ENCODE assay signal across 12 mouse cellular contexts in the genomic region with DNA sequence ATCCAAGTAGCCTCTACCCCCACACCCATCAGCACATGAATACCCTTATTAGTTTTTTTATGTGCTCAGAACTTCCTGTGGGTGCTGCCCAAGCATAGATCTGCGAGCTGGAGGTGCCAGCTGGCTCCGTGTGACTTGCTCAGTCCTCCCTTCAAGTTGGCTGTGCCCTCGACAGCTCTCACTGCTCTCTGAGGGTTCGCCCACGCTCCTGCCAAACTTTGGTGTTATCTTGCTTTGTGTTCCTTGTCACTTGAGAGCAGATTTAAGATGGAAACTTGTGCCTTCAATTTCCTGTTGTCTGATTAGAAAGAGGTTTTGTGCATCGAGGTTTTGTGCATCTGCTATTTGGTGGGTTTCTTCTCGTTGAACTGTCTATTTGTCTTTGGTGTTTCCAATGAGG.
DNase-seq lines count a peak whose midpoint lies in the region; ATAC-seq and TF ChIP-seq lines count a peak whose summit lies in the region.
"Had no signal": no experiment of that assay in that cellular context is flagged by ENCODE, and none has a peak within 500 bp of the region (broad histone marks: within the 10 kb centered on the region; RNA-seq: fewer than 3 reads in every experiment).

No protein-coding gene starts in this region.

- no peak for TF ChIP-seq CTCF in brain, embryonic 14.5 days (IDR thresholded peaks at IDR 0.05; ENCODE audit: borderline replicate concordance, extremely low read depth, insufficient read depth, insufficient read length)

- WGBS in forebrain, embryonic 13.5 days: 75% methylated on average over 7 of the region's 7 CpGs

- H3K27ac ChIP-seq in forebrain, embryonic 13.5 days: no peak overlapping the region
- H3K27ac ChIP-seq: limb, embryonic 12.5 days; midbrain, embryonic 12.5 days had no signal

- peak overlapping the region; percentile 38 for H3K4me3 ChIP-seq in megakaryocyte, embryonic 14.5 days (replicated peaks)
- H3K4me3 ChIP-seq in forebrain, embryonic 13.5 days: no peak overlapping the region
- H3K4me3 ChIP-seq: limb, embryonic 12.5 days; midbrain, embryonic 12.5 days had no signal

- no peaks in the 10 kb centered on the region for H3K36me3 ChIP-seq in megakaryocyte, embryonic 14.5 days (replicated peaks; ENCODE audit: low read length)
- H3K36me3 ChIP-seq in forebrain, embryonic 13.5 days (ENCODE audit: poor library complexity, severe bottlenecking): no peaks in the 10 kb centered on the region
- H3K36me3 ChIP-seq: limb, embryonic 12.5 days; midbrain, embryonic 12.5 days had no signal

- no peak overlapping the region for H3K4me2 ChIP-seq in forebrain, embryonic 13.5 days
- H3K4me2 ChIP-seq: limb, embryonic 12.5 days; midbrain, embryonic 12.5 days had no signal

- H3K9ac ChIP-seq in forebrain, embryonic 13.5 days: no peak overlapping the region
- H3K9ac ChIP-seq: limb, embryonic 12.5 days; midbrain, embryonic 12.5 days had no signal

- ATAC-seq in megakaryocyte, adult 5-6 weeks (ENCODE audit: poor library complexity, severe bottlenecking): no peak
- ATAC-seq in forebrain, embryonic 13.5 days: no peak

- intact Hi-C loops in heart, postnatal 14 days (cut with DNase I): no loop called here

- peaks cover 48% of the 10 kb centered on the region for H3K4me1 ChIP-seq in megakaryocyte, embryonic 14.5 days
- peaks cover 24% of the 10 kb centered on the region for H3K4me1 ChIP-seq in forebrain, embryonic 13.5 days

- no peaks in the 10 kb centered on the region for H3K27me3 ChIP-seq in megakaryocyte, embryonic 14.5 days (replicated peaks)
- H3K27me3 ChIP-seq in forebrain, embryonic 13.5 days: no peaks in the 10 kb centered on the region
- H3K27me3 ChIP-seq: limb, embryonic 12.5 days; midbrain, embryonic 12.5 days had no signal

- no peak for TF ChIP-seq POLR2A in brain, embryonic 14.5 days (IDR thresholded peaks at IDR 0.05; ENCODE audit: borderline replicate concordance, extremely low read depth, insufficient read depth, insufficient read length, poor library complexity, severe bottlenecking)

- H3K9me3 ChIP-seq in megakaryocyte, embryonic 14.5 days: no peaks in the 10 kb centered on the region
- no peaks in the 10 kb centered on the region for H3K9me3 ChIP-seq in forebrain, embryonic 13.5 days (replicated peaks)
- H3K9me3 ChIP-seq: limb, embryonic 12.5 days; midbrain, embryonic 12.5 days had no signal

- DNase-seq in brain, embryonic 14.5 days (ENCODE audit: low read depth): peak; percentile 40
- DNase-seq in heart, postnatal 14 days: peak; percentile 35 to 52
- DNase-seq in thymus, postnatal 14 days: peak; percentile 64
- DNase-seq in ovary, postnatal 14 days (ENCODE audit: low spot score): no peak
- DNase-seq: cerebellum, adult 11-12 months; kidney, postnatal 10 days; retina, postnatal 1 day had no signal
